Comparison of ENCODE assay signal across 31 mouse cellular contexts in genomic region chr2:12825902-12826301, GRCm38 (mm10).
"Had no signal": no experiment of that assay in that cellular context is flagged by ENCODE, and none has a peak within 500 bp of the region (broad histone marks: within the 10 kb centered on the region; RNA-seq: fewer than 3 reads in every experiment).

No protein-coding gene starts in this region.

- DNase-seq: heart, postnatal 10 days; heart, postnatal 14 days; heart, postnatal 36 days; heart, postnatal 4 days; kidney, adult 11 months; kidney, adult 18-20 months; kidney, adult 2 months; kidney, adult 8-10 months; kidney, adult 9 months; kidney, postnatal 10 days; kidney, postnatal 14 days; kidney, postnatal 25 days; kidney, postnatal 36 days; kidney, postnatal 4 days; layer of hippocampus, adult 9-11 months; layer of hippocampus, postnatal 36 days had no signal

- H3K9ac ChIP-seq: heart, embryonic 12.5 days; heart, embryonic 13.5 days; heart, embryonic 15.5 days; hindbrain, embryonic 12.5 days; hindbrain, embryonic 13.5 days; hindbrain, embryonic 14.5 days; hindbrain, embryonic 15.5 days; intestine, embryonic 15.5 days; kidney, embryonic 15.5 days had no signal

- H3K27ac ChIP-seq: heart, embryonic 10.5 days; heart, embryonic 13.5 days; heart, embryonic 15.5 days; hindbrain, embryonic 10.5 days; hindbrain, embryonic 12.5 days; hindbrain, embryonic 13.5 days; hindbrain, embryonic 14.5 days; hindbrain, embryonic 15.5 days; hindbrain, postnatal 0 days; intestine, embryonic 15.5 days; kidney, embryonic 15.5 days; kidney, postnatal 0 days; layer of hippocampus, adult 2 months had no signal

- H3K4me2 ChIP-seq: heart, embryonic 11.5 days; heart, embryonic 12.5 days; heart, embryonic 13.5 days; heart, embryonic 15.5 days; hindbrain, embryonic 12.5 days; hindbrain, embryonic 13.5 days; hindbrain, embryonic 14.5 days; hindbrain, embryonic 15.5 days; intestine, embryonic 15.5 days; kidney, embryonic 15.5 days had no signal

- H3K27me3 ChIP-seq: heart, embryonic 12.5 days; heart, embryonic 13.5 days; heart, embryonic 15.5 days; hindbrain, embryonic 12.5 days; hindbrain, embryonic 13.5 days; hindbrain, embryonic 15.5 days; intestine, embryonic 15.5 days; kidney, embryonic 15.5 days had no signal

- H3K4me3 ChIP-seq: heart, embryonic 10.5 days; heart, embryonic 12.5 days; heart, embryonic 13.5 days; heart, embryonic 15.5 days; hindbrain, embryonic 10.5 days; hindbrain, embryonic 12.5 days; hindbrain, embryonic 13.5 days; hindbrain, embryonic 15.5 days; intestine, embryonic 15.5 days; kidney, embryonic 15.5 days; layer of hippocampus, adult 2 months had no signal

- H3K36me3 ChIP-seq: heart, embryonic 10.5 days; heart, embryonic 12.5 days; heart, embryonic 13.5 days; heart, embryonic 15.5 days; hindbrain, embryonic 10.5 days; hindbrain, embryonic 12.5 days; hindbrain, embryonic 13.5 days; hindbrain, embryonic 15.5 days; intestine, embryonic 15.5 days; kidney, embryonic 15.5 days had no signal

- H3K9me3 ChIP-seq: heart, embryonic 10.5 days; heart, embryonic 12.5 days; heart, embryonic 13.5 days; heart, embryonic 15.5 days; hindbrain, embryonic 10.5 days; hindbrain, embryonic 12.5 days; hindbrain, embryonic 13.5 days; hindbrain, embryonic 15.5 days; intestine, embryonic 15.5 days; kidney, embryonic 15.5 days had no signal

- H3K4me1 ChIP-seq: heart, embryonic 10.5 days; heart, embryonic 12.5 days; heart, embryonic 13.5 days; heart, embryonic 15.5 days; hindbrain, embryonic 10.5 days; hindbrain, embryonic 12.5 days; hindbrain, embryonic 13.5 days; hindbrain, embryonic 15.5 days; intestine, embryonic 15.5 days; kidney, embryonic 15.5 days had no signal
